Mouse (Mus musculus) kidney, postnatal 4 days (tissue): Measurements from ENCODE around the gene Zbtb20.
A peak's percentile ranks its signal among the peaks of the same experiment; 100 is the strongest.

Experiments used
- DNase-seq, 2 experiments: peaks; one replicate each; pipeline ENCODE4 v3.0.0; 2021; ENCODE audit warnings: mixed read lengths in 2 of 2

Gene Zbtb20

DNA sequence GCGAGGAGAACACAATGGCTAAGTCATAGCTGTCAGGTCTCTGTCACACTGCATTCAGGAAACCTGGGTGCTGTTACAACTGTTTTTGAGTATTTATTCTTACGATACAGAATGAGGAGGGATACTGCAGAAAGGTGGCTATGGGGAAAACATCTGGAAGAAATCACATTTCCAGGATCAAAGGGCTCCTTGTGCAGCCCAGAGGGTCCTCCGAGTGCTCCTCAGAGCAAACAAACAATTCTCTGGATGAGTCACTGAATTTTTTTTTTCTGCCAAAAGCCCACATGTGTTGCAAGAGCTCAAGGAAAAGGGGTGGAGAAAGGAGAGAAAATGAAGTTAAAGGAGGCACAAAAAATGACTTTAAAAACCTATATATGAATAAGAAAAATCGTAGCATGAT lies 345.6 kb downstream of the Zbtb20 start:
- no peak for DNase-seq

- DNase-seq, result peak; percentile 5 to 15
Measured at GRCm38 (mm10) chr16:43230253-43230652, 354.6 kb downstream of the Zbtb20 start.

DNA sequence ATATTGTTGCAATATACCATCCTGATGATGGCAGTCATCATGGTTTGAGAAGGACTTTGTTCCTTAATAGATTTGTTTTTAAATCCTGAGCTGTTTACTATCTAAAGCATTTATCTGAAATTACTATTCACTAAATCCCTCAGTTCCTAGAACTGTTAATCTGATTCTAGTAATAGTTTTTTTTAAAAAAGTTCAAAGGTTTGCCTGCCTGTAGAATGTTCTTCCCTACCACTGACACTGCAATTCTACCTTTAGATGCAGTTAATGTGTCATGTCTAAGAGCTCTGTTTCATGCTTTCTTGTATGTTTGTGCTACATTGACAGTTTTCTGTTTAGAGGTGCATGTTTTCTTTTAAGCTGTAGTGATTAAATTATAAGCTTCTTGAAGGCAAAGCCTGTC lies 358.6 kb downstream of the Zbtb20 start:
- no peak for DNase-seq

DNA sequence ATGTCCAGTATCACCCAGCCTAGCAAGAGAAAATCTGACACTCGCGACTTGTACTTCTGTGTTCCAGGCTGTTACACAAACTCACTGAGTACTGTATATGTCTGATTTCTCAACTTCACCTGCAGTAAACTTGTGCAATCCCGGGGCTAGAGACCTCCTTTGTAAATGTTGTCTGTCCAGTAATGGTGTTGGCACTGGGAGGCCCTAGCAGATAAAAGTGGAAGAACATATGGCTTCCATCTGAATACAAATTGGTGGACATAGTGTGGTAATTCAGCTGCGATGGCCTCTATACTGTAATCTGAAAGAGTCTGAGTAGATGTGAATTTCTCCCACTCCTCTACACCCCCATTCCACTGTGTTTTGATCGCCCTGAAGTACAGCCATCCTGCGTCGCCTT lies 359.6 kb downstream of the Zbtb20 start:
- peak in 1 of 2 experiments; percentile 49 for DNase-seq

GRCm38 (mm10) chr16:43235721-43236159 lies 360.1 kb downstream of the Zbtb20 start:
- peak in 1 of 2 experiments; percentile 19 for DNase-seq

- DNase-seq, result no peak
Measured at GRCm38 (mm10) chr16:43237551-43237950, 361.9 kb downstream of the Zbtb20 start.

- no peak for DNase-seq
Measured at GRCm38 (mm10) chr16:43247026-43247425, 371.3 kb downstream of the Zbtb20 start.

GRCm38 (mm10) chr16:43253077-43253476 lies 377.4 kb downstream of the Zbtb20 start:
- no peak for DNase-seq

DNA sequence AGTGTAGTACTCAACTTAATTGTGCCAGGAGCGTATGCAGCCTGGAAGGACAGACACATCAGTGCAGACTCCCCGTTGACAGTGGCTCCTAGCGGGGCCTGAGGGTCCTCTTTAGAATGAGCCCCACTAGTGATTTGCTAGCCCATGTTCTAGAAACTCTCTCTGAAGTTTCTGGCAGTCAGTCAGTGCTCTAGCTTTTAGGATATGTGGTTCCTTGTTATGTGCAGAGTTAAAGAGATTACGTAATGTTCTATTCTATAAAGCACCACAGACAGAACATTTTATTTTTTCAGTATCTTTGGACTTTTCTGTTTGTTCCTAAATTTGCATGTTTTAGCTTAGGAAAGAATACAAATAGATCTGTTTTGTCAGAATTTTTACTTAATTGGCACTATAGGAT lies 378.1 kb downstream of the Zbtb20 start:
- DNase-seq, result no peak

DNA sequence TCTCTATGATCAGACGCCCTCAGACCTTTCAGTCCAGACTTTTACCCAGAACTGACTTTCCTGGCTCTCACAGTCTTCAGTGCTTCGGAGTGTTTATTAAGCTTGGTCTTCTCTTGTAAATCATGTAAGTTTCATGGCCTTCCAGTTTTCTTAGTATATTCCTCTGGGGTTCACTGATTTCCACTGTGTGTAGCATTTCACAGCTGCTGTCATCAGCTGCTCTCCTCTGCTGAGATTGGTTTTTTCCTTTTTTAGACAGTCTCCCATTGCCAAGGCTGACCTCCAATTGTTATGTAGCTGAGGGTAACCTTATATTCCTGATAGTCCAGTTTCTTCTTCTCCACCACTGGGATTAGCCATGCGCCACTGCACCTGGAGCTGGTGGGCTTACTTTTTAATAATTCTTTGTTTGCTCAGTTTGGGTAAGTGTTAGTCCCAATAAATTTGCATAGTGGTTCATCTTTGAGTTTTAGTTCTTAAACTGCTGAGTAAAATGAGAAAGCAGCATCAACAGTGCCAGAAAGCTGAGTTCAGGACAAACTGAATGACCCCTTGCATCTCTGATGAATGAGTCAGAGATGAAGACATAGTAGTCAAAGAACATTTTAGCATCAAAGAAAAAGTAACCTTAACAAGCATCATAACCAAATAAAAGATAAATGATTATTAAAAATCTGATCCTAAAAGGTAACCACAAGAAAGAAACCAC lies 380.7 kb downstream of the Zbtb20 start:
- no peak for DNase-seq

- DNase-seq, result no peak
Measured at GRCm38 (mm10) chr16:43256900-43257281, 381.2 kb downstream of the Zbtb20 start.

DNA sequence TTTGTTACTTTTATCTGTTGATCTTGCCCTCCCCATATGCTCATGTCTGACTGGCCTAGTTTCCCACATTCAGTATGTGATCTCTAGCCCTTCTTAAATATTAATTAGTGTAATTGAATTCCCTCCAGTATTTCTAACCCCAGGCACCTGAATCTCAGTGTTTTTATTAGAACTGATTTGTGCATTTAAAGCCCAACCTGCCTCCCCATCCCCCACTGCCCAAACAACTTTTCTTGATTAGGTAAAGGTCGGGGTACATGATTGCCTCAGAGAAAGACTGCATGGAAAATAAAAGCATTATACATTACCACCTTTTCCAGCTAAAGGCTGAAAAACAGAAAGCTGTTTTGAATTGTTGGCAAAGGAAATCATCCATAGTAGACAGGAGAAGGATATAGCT lies 383.8 kb downstream of the Zbtb20 start:
- peak in 1 of 2 experiments; percentile 20 for DNase-seq

DNA sequence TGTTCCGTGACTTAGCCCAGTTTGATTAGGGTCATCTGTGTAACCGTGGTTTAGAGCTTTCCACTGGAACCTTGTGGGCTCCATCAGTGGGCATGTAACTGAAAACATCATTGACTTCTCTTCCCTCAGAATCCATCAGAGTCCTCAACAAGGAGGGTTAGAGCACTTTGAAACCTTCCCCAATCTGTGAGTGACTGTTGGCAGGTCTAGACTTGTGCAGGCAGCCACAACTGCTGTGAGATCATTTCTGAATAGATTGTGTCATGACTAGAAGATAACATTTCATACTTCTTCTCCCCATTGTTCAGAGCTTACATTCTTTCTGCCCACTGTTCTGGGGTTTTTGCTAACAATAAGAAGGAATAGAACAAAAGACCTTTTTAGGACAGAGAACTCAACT lies 385.2 kb downstream of the Zbtb20 start:
- no peak for DNase-seq

- DNase-seq, result no peak
Measured at GRCm38 (mm10) chr16:43274057-43274595, 398.4 kb downstream of the Zbtb20 start.

GRCm38 (mm10) chr16:43276764-43277163 lies 401.1 kb downstream of the Zbtb20 start:
- no peak for DNase-seq

- no peak for DNase-seq
Measured at GRCm38 (mm10) chr16:43286319-43286718, 410.6 kb downstream of the Zbtb20 start.

GRCm38 (mm10) chr16:43286783-43287383 lies 411.2 kb downstream of the Zbtb20 start:
- DNase-seq, result no peak

DNA sequence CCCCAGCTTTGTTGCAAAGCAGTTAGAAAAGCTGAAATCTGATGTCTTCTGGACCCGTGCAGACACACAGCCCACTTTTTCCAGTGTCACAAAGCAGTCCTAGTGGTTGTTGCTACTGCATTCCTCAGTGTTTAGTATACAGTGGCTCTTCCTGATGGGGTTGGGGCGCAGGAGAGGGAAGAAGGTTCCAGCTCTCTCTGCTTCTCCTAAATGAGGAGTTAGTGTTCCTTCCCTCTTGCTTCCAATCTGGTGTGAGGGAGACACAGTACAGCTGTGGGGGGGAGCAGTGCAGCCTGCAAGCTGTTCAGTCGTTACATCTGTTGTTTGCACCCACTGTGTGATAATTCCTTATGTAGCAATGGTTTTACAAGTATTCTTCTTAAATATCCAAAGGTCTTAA lies 415.7 kb downstream of the Zbtb20 start:
- DNase-seq, result peak in 1 of 2 experiments; percentile 24

- no peak for DNase-seq
Measured at GRCm38 (mm10) chr16:43297953-43298596, 422.4 kb downstream of the Zbtb20 start.

DNA sequence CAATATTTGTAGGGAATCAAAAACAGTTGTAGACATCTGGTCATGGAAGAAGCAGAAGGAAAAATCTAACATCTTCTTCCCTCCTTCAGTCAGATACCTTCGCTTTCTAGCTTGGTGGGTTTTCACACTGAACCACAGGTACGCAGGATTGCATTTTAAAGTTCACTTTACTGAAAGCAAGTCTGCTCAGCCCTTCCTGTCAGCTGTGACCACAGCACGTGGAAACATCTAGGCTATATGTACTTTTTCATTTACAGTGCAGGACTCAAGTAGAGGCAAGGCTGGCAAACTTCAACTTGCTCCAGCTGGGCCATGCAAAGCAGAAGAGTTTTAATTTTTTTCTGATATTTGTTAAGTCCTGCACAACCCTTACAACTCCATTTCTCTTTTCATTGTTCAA lies 424.7 kb downstream of the Zbtb20 start:
- no peak for DNase-seq

GRCm38 (mm10) chr16:43302171-43302570 lies 426.5 kb downstream of the Zbtb20 start:
- no peak for DNase-seq

GRCm38 (mm10) chr16:43303245-43304197 lies 427.8 kb downstream of the Zbtb20 start:
- DNase-seq, result peak; percentile 30 to 53
